Mouse (Mus musculus) forebrain, postnatal 0 days (tissue): ENCODE measurements at regions not wholly inside any gene's neighbourhood (a gene's known extent, or its start where the extent isn't known, plus 50 kb on each side); places are given as distances from the start of the nearest gene placed in this dataset.

Experiments used
- ATAC-seq: fragments of 200-750 bp; cut with Nextera tagmentation; 2 replicates; pipeline ENCODE4 v1.8.0; 2017; ENCODE audit warnings: mild to moderate bottlenecking, moderate library complexity
- DNase-seq: peaks from one replicate; pipeline ENCODE4 v3.0.0-alpha.2; 2015
- H3K27ac ChIP-seq: fragments of 300-500 bp; sonication (generic); 2 replicates; pipeline ENCODE4 v1.5.1; 2014; ENCODE audit warnings: low read depth, mild to moderate bottlenecking, antibody characterized with exemption, low read length, moderate library complexity, mixed read lengths
- H3K27me3 ChIP-seq: fragments of 300-500 bp; sonication (generic); 2 replicates; pipeline ENCODE4 v1.6.1; 2014; ENCODE audit warnings: mild to moderate bottlenecking, low read length, mixed read lengths; ENCODE audit not compliant: insufficient read depth
- H3K36me3 ChIP-seq: fragments of 300-500 bp; sonication (generic); 2 replicates; pipeline ENCODE4 v1.6.1; 2014; ENCODE audit warnings: mild to moderate bottlenecking, moderate library complexity; ENCODE audit not compliant: insufficient read depth
- H3K4me1 ChIP-seq: fragments of 300-500 bp; sonication (generic); 2 replicates; pipeline ENCODE4 v1.6.1; 2014; ENCODE audit warnings: antibody characterized with exemption; ENCODE audit not compliant: insufficient read depth
- H3K4me2 ChIP-seq: fragments of 300-500 bp; sonication (generic); 2 replicates; pipeline ENCODE4 v1.6.1; 2014; ENCODE audit warnings: low read depth, mild to moderate bottlenecking, moderate library complexity
- H3K4me3 ChIP-seq: fragments of 300-500 bp; sonication (generic); 2 replicates; pipeline ENCODE4 v1.5.1; 2014; ENCODE audit warnings: low read depth, low read length, mixed read lengths
- H3K9ac ChIP-seq: fragments of 300-500 bp; sonication (generic); 2 replicates; pipeline ENCODE4 v1.6.1; 2014; ENCODE audit warnings: mild to moderate bottlenecking
- H3K9me3 ChIP-seq: fragments of 300-500 bp; sonication (generic); 2 replicates; pipeline ENCODE4 v1.6.1; 2016; ENCODE audit warnings: low read length
- CTCF ChIP-seq: sonication (generic); IDR thresholded peaks from 2 replicates; pipeline ENCODE4 v1.5.1; 2016; ENCODE audit warnings: antibody characterized with exemption, control low read depth, low read depth
- WGBS: fragments of 180-500 bp; shearing (Covaris S2); extraction: QIAGEN DNeasy Blood & Tissue Kit; methylation state at CpG from one replicate; pipeline ENCODE4 v1.1.7; 2014; 5-methylcytosine and 5-hydroxymethylcytosine counted together

- no peak for TF ChIP-seq CTCF
- H3K27me3 ChIP-seq: peaks cover 18% of the 10 kb centered on the region
- 0 out of 2 replicates have a peak, but pooled peaks cover under 1% of the 10 kb centered on the region for H3K4me1 ChIP-seq
- no peak for DNase-seq
- no peaks in the 10 kb centered on the region for H3K36me3 ChIP-seq
- no peak overlapping the region for H3K4me2 ChIP-seq
- H3K4me3 ChIP-seq: no peak overlapping the region
- H3K9ac ChIP-seq: no peak overlapping the region
- ATAC-seq: no peak
- 24% methylated on average over 3 of the region's 3 CpGs for WGBS
- no peaks in the 10 kb centered on the region for H3K9me3 ChIP-seq
- H3K27ac ChIP-seq: no peak overlapping the region
These were observed 223.5 kb upstream of the Mvb12b start for GRCm38 (mm10) chr2:34111286-34111685.

- ATAC-seq (no peak), DNase-seq (no peak)
- 0 out of 2 replicates have a peak, but pooled peaks cover 4% of the 10 kb centered on the region for H3K4me1 ChIP-seq
- no peak overlapping the region for H3K4me2 ChIP-seq
- no peaks in the 10 kb centered on the region for H3K36me3 ChIP-seq
- no peak overlapping the region for H3K9ac ChIP-seq
- 88% methylated on average over 17 of the region's 17 CpGs for WGBS
- H3K9me3 ChIP-seq: no peaks in the 10 kb centered on the region
- peaks cover 18% of the 10 kb centered on the region for H3K27me3 ChIP-seq
- no peak for TF ChIP-seq CTCF
- H3K4me3 ChIP-seq: no peak overlapping the region
- H3K27ac ChIP-seq: no peak overlapping the region
These were observed 222.8 kb upstream of the Mvb12b start for GRCm38 (mm10) chr2:34110582-34110981.

GRCm38 (mm10) chr2:34107566-34108303 lies 220.0 kb upstream of the Mvb12b start:
- Histone ChIP-seq H3K27me3 (peaks cover 16% of the 10 kb centered on the region), H3K4me3 (peak overlapping the region; percentile 21), H3K9ac (peak overlapping the region; percentile 48; the same call in 1 of the 2 replicates), H3K27ac (peak overlapping the region; percentile 84), H3K4me2 (peak overlapping the region; percentile 48), H3K36me3 (no peaks in the 10 kb centered on the region), H3K4me1 (0 out of 2 replicates have a peak, but pooled peaks cover 4% of the 10 kb centered on the region), H3K9me3 (no peaks in the 10 kb centered on the region)
- peak; percentile 77 for DNase-seq
- ATAC-seq: peak; percentile 57
- WGBS: 18% methylated on average over 27 of the region's 27 CpGs
- no peak for TF ChIP-seq CTCF

- Histone ChIP-seq H3K27me3 (peaks cover 12% of the 10 kb centered on the region), H3K9ac (peak overlapping the region; percentile 48), H3K4me2 (peak overlapping the region; percentile 48), H3K27ac (peak overlapping the region; percentile 84), H3K36me3 (no peaks in the 10 kb centered on the region), H3K4me3 (peak overlapping the region; percentile 21), H3K9me3 (no peaks in the 10 kb centered on the region), H3K4me1 (0 out of 2 replicates have a peak, but pooled peaks cover 4% of the 10 kb centered on the region)
- DNase-seq (peak; percentile 80), ATAC-seq (peak; percentile 75)
- WGBS: 6% methylated on average over 15 of the region's 15 CpGs
- no peak for TF ChIP-seq CTCF
These were observed 219.3 kb upstream of the Mvb12b start for GRCm38 (mm10) chr2:34106837-34107565.

- TF ChIP-seq CTCF: no peak
- Histone ChIP-seq H3K4me1 (0 out of 2 replicates have a peak, but pooled peaks cover 4% of the 10 kb centered on the region), H3K27ac (peak overlapping the region; percentile 84), H3K9ac (peak overlapping the region; percentile 48), H3K36me3 (no peaks in the 10 kb centered on the region), H3K4me3 (peak overlapping the region; percentile 21; the same call in 1 of the 2 replicates), H3K9me3 (no peaks in the 10 kb centered on the region), H3K27me3 (peaks cover 5% of the 10 kb centered on the region; the same call in 1 of the 2 replicates), H3K4me2 (peak overlapping the region; percentile 48)
- ATAC-seq (no peak), DNase-seq (no peak)
- 5% methylated on average over 9 of the region's 9 CpGs for WGBS
These were observed 218.5 kb upstream of the Mvb12b start for GRCm38 (mm10) chr2:34106245-34106644.

- Histone ChIP-seq H3K27ac (peak overlapping the region; percentile 84; the same call in 1 of the 2 replicates), H3K9me3 (no peaks in the 10 kb centered on the region), H3K4me3 (no peak overlapping the region), H3K27me3 (no peaks in the 10 kb centered on the region), H3K36me3 (no peaks in the 10 kb centered on the region), H3K4me2 (no peak overlapping the region; the same call in 1 of the 2 replicates), H3K9ac (no peak overlapping the region), H3K4me1 (0 out of 2 replicates have a peak, but pooled peaks cover 4% of the 10 kb centered on the region)
- ATAC-seq (no peak), DNase-seq (peak; percentile 18)
- no peak for TF ChIP-seq CTCF
- 48% methylated on average over 13 of the region's 13 CpGs for WGBS
These were observed 217.7 kb upstream of the Mvb12b start for GRCm38 (mm10) chr2:34105271-34106051.
